Mouse (Mus musculus): Measurements from ENCODE around the gene Hnrnpm.
"Not testable (repeated sequence)": the region's sequence is repeated elsewhere in the genome, so short reads cannot be mapped to it uniquely, and the experiment has no call there.

Hnrnpm gene

GRCm38 (mm10) chr17:33673837-33674236, 12.8 kb downstream of the Hnrnpm start:
- DNase-seq (ENCODE audit: inconsistent ontology term), result no peak

- peak; percentile 96 for DNase-seq (ENCODE audit: inconsistent ontology term)
Observed at GRCm38 (mm10) chr17:33669681-33670080, 17.0 kb downstream of the Hnrnpm start.

- no peak for DNase-seq (ENCODE audit: inconsistent ontology term)
Observed at GRCm38 (mm10) chr17:33666813-33667212, 19.8 kb downstream of the Hnrnpm start.

- no peak for DNase-seq (ENCODE audit: inconsistent ontology term)
Observed at GRCm38 (mm10) chr17:33649781-33650475, 36.7 kb downstream of the Hnrnpm start.

- no peak for DNase-seq (ENCODE audit: inconsistent ontology term)
Observed at GRCm38 (mm10) chr17:33645073-33645472, 41.6 kb downstream of the Hnrnpm start.

GRCm38 (mm10) chr17:33644068-33644467, 42.6 kb downstream of the Hnrnpm start:
- DNase-seq (ENCODE audit: inconsistent ontology term), result no peak

- no peak for DNase-seq (ENCODE audit: inconsistent ontology term)
Observed at GRCm38 (mm10) chr17:33639743-33640142, 46.9 kb downstream of the Hnrnpm start.

- no peak for DNase-seq (ENCODE audit: inconsistent ontology term)
Observed at GRCm38 (mm10) chr17:33637516-33638276, 49.0 kb downstream of the Hnrnpm start, which contains the start of gene Pram1. Gene Pram1 (plus strand): TSS chr17:33638056.

- no peak for DNase-seq (ENCODE audit: inconsistent ontology term)
Observed at GRCm38 (mm10) chr17:33637038-33637437, 49.6 kb downstream of the Hnrnpm start.

GRCm38 (mm10) chr17:33631796-33632195, 54.9 kb downstream of the Hnrnpm start:
- no peak for DNase-seq (ENCODE audit: inconsistent ontology term)

GRCm38 (mm10) chr17:33631236-33631635, 55.4 kb downstream of the Hnrnpm start:
- no peak for DNase-seq (ENCODE audit: inconsistent ontology term)

- DNase-seq (ENCODE audit: inconsistent ontology term), result no peak
Observed at GRCm38 (mm10) chr17:33630171-33630895, 56.3 kb downstream of the Hnrnpm start.

GRCm38 (mm10) chr17:33629487-33630125, 57.1 kb downstream of the Hnrnpm start:
- DNase-seq (ENCODE audit: inconsistent ontology term), result no peak

- peak; percentile 92 for DNase-seq (ENCODE audit: inconsistent ontology term)
Observed at GRCm38 (mm10) chr17:33628621-33629486, 57.8 kb downstream of the Hnrnpm start, which contains the start of gene Zfp414. Gene Zfp414 (plus strand): TSS chr17:33629090.

- no peak for DNase-seq (ENCODE audit: inconsistent ontology term)
Observed at GRCm38 (mm10) chr17:33627281-33627680, 59.4 kb downstream of the Hnrnpm start.

GRCm38 (mm10) chr17:33613726-33614125, 72.9 kb downstream of the Hnrnpm start:
- not testable (repeated sequence) for DNase-seq (ENCODE audit: inconsistent ontology term)

- no peak for DNase-seq (ENCODE audit: inconsistent ontology term)
Observed at GRCm38 (mm10) chr17:33610548-33610947, 76.1 kb downstream of the Hnrnpm start.

GRCm38 (mm10) chr17:33607273-33607672, 79.4 kb downstream of the Hnrnpm start:
- DNase-seq (ENCODE audit: inconsistent ontology term), result no peak

GRCm38 (mm10) chr17:33601947-33602346, 84.7 kb downstream of the Hnrnpm start:
- DNase-seq (ENCODE audit: inconsistent ontology term), result no peak

- DNase-seq (ENCODE audit: inconsistent ontology term), result no peak
Observed at GRCm38 (mm10) chr17:33600831-33601230, 85.8 kb downstream of the Hnrnpm start.

All from Muller cell, postnatal 12 days (primary cell).